Mouse (Mus musculus): ENCODE measurements around the gene Snapc3.

The Snapc3 gene

GRCm38 (mm10) chr4:83414241-83414824 is 3.2 kb upstream of the Snapc3 start:
- in situ Hi-C loops (cut with MboI; ENCODE audit: low sequenced_read_pairs): no loop called here

GRCm38 (mm10) chr4:83417820-83418186 is 279 bp downstream of the Snapc3 start:
- in situ Hi-C loops (cut with MboI; ENCODE audit: low sequenced_read_pairs): no loop called here

- in situ Hi-C loops (cut with MboI; ENCODE audit: low sequenced_read_pairs): no loop called here
Measured at GRCm38 (mm10) chr4:83418781-83419180, 1.3 kb downstream of the Snapc3 start.

GRCm38 (mm10) chr4:83423641-83424040 is 6.1 kb downstream of the Snapc3 start:
- in situ Hi-C loops (cut with MboI; ENCODE audit: low sequenced_read_pairs): no loop called here

- in situ Hi-C loops (cut with MboI; ENCODE audit: low sequenced_read_pairs): loop anchor here (25.0 kb wide), 1 partner anchor 163 kb away; no protein-coding TSS in a partner anchor
Measured at GRCm38 (mm10) chr4:83425119-83425518, 7.6 kb downstream of the Snapc3 start.

- in situ Hi-C loops (cut with MboI; ENCODE audit: low sequenced_read_pairs): loop anchor here (25.0 kb wide), 1 partner anchor 165 kb away; no protein-coding TSS in a partner anchor
Measured at GRCm38 (mm10) chr4:83427141-83427540, 9.6 kb downstream of the Snapc3 start.

- in situ Hi-C loops (cut with MboI; ENCODE audit: low sequenced_read_pairs): loop anchor here (25.0 kb wide), 1 partner anchor 165 kb away; no protein-coding TSS in a partner anchor
Measured at GRCm38 (mm10) chr4:83427696-83428095, 10.2 kb downstream of the Snapc3 start.

GRCm38 (mm10) chr4:83428845-83429244 is 11.3 kb downstream of the Snapc3 start:
- in situ Hi-C loops (cut with MboI; ENCODE audit: low sequenced_read_pairs): loop anchor here (25.0 kb wide), 1 partner anchor 167 kb away; no protein-coding TSS in a partner anchor

- in situ Hi-C loops (cut with MboI; ENCODE audit: low sequenced_read_pairs): loop anchor here (25.0 kb wide), 1 partner anchor 170 kb away; no protein-coding TSS in a partner anchor
Measured at GRCm38 (mm10) chr4:83431950-83432349, 14.4 kb downstream of the Snapc3 start.

GRCm38 (mm10) chr4:83432901-83433300 is 15.4 kb downstream of the Snapc3 start:
- in situ Hi-C loops (cut with MboI; ENCODE audit: low sequenced_read_pairs): loop anchor here (25.0 kb wide), 1 partner anchor 171 kb away; no protein-coding TSS in a partner anchor

- in situ Hi-C loops (cut with MboI; ENCODE audit: low sequenced_read_pairs): loop anchor here (25.0 kb wide), 1 partner anchor 174 kb away; no protein-coding TSS in a partner anchor
Measured at GRCm38 (mm10) chr4:83436375-83436774, 18.9 kb downstream of the Snapc3 start.

GRCm38 (mm10) chr4:83438116-83438515 is 20.6 kb downstream of the Snapc3 start:
- in situ Hi-C loops (cut with MboI; ENCODE audit: low sequenced_read_pairs): loop anchor here (25.0 kb wide), 1 partner anchor 176 kb away; no protein-coding TSS in a partner anchor

GRCm38 (mm10) chr4:83439045-83439444 is 21.5 kb downstream of the Snapc3 start:
- in situ Hi-C loops (cut with MboI; ENCODE audit: low sequenced_read_pairs): loop anchor here (25.0 kb wide), 1 partner anchor 177 kb away; no protein-coding TSS in a partner anchor

GRCm38 (mm10) chr4:83441050-83441449 is 23.5 kb downstream of the Snapc3 start:
- in situ Hi-C loops (cut with MboI; ENCODE audit: low sequenced_read_pairs): loop anchor here (25.0 kb wide), 1 partner anchor 179 kb away; no protein-coding TSS in a partner anchor

- in situ Hi-C loops (cut with MboI; ENCODE audit: low sequenced_read_pairs): no loop called here
Measured at GRCm38 (mm10) chr4:83450785-83451184, 33.3 kb downstream of the Snapc3 start.

- in situ Hi-C loops (cut with MboI; ENCODE audit: low sequenced_read_pairs): no loop called here
Measured at GRCm38 (mm10) chr4:83460106-83460505, 42.6 kb downstream of the Snapc3 start.

GRCm38 (mm10) chr4:83464827-83465226 is 47.3 kb downstream of the Snapc3 start:
- in situ Hi-C loops (cut with MboI; ENCODE audit: low sequenced_read_pairs): no loop called here

GRCm38 (mm10) chr4:83467615-83468014 is 50.1 kb downstream of the Snapc3 start:
- in situ Hi-C loops (cut with MboI; ENCODE audit: low sequenced_read_pairs): no loop called here

GRCm38 (mm10) chr4:83468208-83468607 is 50.7 kb downstream of the Snapc3 start:
- in situ Hi-C loops (cut with MboI; ENCODE audit: low sequenced_read_pairs): no loop called here

GRCm38 (mm10) chr4:83485250-83485649 is 67.7 kb downstream of the Snapc3 start:
- in situ Hi-C loops (cut with MboI; ENCODE audit: low sequenced_read_pairs): no loop called here

GRCm38 (mm10) chr4:83485735-83486116 is 68.2 kb downstream of the Snapc3 start:
- in situ Hi-C loops (cut with MboI; ENCODE audit: low sequenced_read_pairs): no loop called here

GRCm38 (mm10) chr4:83486117-83486901 is 68.8 kb downstream of the Snapc3 start, which contains the start of gene Psip1:
Gene Psip1 (minus strand): TSS chr4:83486459.
- in situ Hi-C loops (cut with MboI; ENCODE audit: low sequenced_read_pairs): no loop called here
